Comparison of ENCODE assay signal across 17 mouse cellular contexts in genomic region chr10:80997332-80997731, GRCm38 (mm10). TPM values are rescaled to one million over a fixed set of nuclear protein-coding genes. Genes with fewer than 3 reads are reported as not detected.
"Had no signal": no experiment of that assay in that cellular context is flagged by ENCODE, and none has a peak within 500 bp of the region (broad histone marks: within the 10 kb centered on the region; RNA-seq: fewer than 3 reads in every experiment).

No protein-coding gene starts in this region.

- DNase-seq: lung, adult 2 months; lung, postnatal 14 days; lung, postnatal 36 days; thymus, adult 18-20 months; thymus, postnatal 14 days; thymus, postnatal 4 days had no signal

- H3K4me2 ChIP-seq: lung, embryonic 15.5 days; midbrain, embryonic 11.5 days; midbrain, embryonic 13.5 days; midbrain, embryonic 15.5 days; neural tube, embryonic 12.5 days had no signal

- H3K4me3 ChIP-seq: lung, embryonic 15.5 days; megakaryocyte, embryonic 14.5 days; midbrain, embryonic 13.5 days; midbrain, embryonic 15.5 days; neural tube, embryonic 12.5 days had no signal

- ATAC-seq: lung, postnatal 0 days; midbrain, embryonic 13.5 days; midbrain, embryonic 15.5 days had no signal

- H3K27me3 ChIP-seq: midbrain, embryonic 15.5 days had no signal

- H3K9ac ChIP-seq: lung, embryonic 15.5 days; midbrain, embryonic 15.5 days; neural tube, embryonic 12.5 days had no signal

- H3K27ac ChIP-seq: lung, embryonic 15.5 days; macrophage; midbrain, embryonic 13.5 days; midbrain, embryonic 15.5 days; neural tube, embryonic 12.5 days had no signal

- H3K9me3 ChIP-seq: lung, embryonic 15.5 days; midbrain, embryonic 13.5 days; midbrain, embryonic 15.5 days; neural tube, embryonic 12.5 days had no signal

- H3K36me3 ChIP-seq: lung, embryonic 15.5 days; midbrain, embryonic 13.5 days; midbrain, embryonic 15.5 days; neural tube, embryonic 12.5 days had no signal

RNA-seq across cellular contexts. Expression of gene Gng7, which starts 17.4 kb away (rescaled TPM):
- total RNA-seq: monocyte, adult 5-6 weeks; neutrophil, adult 5-6 weeks had no signal

RNA-seq across cellular contexts. Expression of gene Diras1, which starts 28.1 kb away (rescaled TPM):
- total RNA-seq: megakaryocyte progenitor cell, adult 5-6 weeks; neutrophil, adult 5-6 weeks had no signal
- polyA plus RNA-seq: lung, adult 2 months; lung, postnatal 0 days; macrophage had no signal
